Mouse (Mus musculus): ENCODE data around the gene Ninj2. TPM values are rescaled to one million over a fixed set of nuclear protein-coding genes. Genes with fewer than 3 reads are reported as not detected.

The Ninj2 gene
- polyA plus RNA-seq, 1 experiment from 2014 or later = not detected

DNA sequence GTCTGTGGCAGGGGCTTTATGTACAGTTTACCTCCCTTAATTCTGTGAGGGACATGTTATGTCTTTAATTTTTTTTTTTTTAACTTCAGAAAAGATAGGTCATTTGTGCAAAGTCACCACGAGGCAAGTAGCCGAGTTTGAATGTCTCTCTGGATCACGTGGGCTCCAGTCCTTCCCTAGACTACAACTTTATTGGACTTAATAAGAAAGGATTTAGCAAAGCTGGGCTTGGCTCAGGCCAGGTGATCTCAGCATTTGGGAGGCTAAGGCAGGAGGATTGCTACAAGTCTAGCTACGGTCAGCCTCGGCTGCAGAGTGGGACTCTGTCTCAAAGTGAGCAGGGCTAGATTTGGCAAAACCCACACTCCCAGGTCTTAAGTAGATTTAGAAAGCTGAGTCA is 16.8 kb downstream of the Ninj2 start:
- Histone ChIP-seq H3K36me3 (ENCODE audit: control insufficient read depth, insufficient read depth) (no peaks in the 10 kb centered on the region), H3K4me1 (replicated peaks; ENCODE audit: control insufficient read depth, insufficient read depth, low read length) (no peaks in the 10 kb centered on the region), H3K4me3 (ENCODE audit: low read depth, low read length) (no peak overlapping the region), H3K27me3 (replicated peaks; ENCODE audit: control insufficient read depth, insufficient read depth, low read length) (no peaks in the 10 kb centered on the region), H3K9me3 (ENCODE audit: control insufficient read depth) (no peaks in the 10 kb centered on the region), H3K27ac (ENCODE audit: low read depth, low read length) (no peak overlapping the region), H3K4me2 (replicated peaks; ENCODE audit: low read depth) (no peak overlapping the region), H3K9ac (ENCODE audit: low read depth, low read length) (no peak overlapping the region)
- WGBS = 75% methylated on average over 5 of the region's 5 CpGs
- no peak for ATAC-seq
- no peak for TF ChIP-seq CTCF (IDR thresholded peaks at IDR 0.05; ENCODE audit: low read depth)

DNA sequence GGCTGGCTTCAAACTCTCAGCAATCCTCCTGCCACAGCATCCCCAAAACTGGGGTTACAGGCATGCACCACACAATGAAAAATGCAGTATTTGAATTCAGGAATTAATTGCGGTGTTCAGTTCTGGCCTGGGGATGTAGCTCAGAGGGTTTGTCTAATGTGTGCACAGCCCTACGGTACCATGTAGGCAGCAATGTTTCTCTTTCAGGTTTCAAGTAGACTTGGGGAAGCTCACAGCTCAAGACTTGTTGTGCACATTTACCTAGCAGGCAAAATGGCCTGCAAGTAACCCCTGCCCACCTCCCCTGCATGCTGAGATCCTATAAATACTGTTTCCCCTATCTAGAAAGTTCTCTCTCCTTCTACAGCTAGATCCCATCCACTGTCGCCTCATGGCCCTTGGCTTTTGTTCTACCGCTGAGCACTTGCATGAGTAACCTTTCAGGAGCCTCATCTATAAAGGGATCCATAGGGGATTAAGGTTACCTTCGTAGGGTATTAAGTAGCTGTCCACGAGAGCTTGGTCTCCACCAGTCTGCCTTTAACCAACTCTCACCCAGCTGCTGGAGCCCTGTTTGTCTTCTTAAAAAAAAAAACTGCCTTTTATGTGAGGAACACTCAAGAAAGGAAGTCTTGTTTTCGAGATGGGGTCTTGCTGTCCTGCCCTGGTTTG is 17.7 kb downstream of the Ninj2 start:
- H3K27ac ChIP-seq (ENCODE audit: low read depth, low read length) = no peak overlapping the region
- H3K36me3 ChIP-seq (ENCODE audit: control insufficient read depth, insufficient read depth) = no peaks in the 10 kb centered on the region
- no peak for ATAC-seq
- H3K4me2 ChIP-seq (replicated peaks; ENCODE audit: low read depth) = no peak overlapping the region
- WGBS = 83% methylated on average over 7 of the region's 7 CpGs
- H3K4me1 ChIP-seq (replicated peaks; ENCODE audit: control insufficient read depth, insufficient read depth, low read length) = no peaks in the 10 kb centered on the region
- no peak overlapping the region for H3K4me3 ChIP-seq (ENCODE audit: low read depth, low read length)
- no peak overlapping the region for H3K9ac ChIP-seq (ENCODE audit: low read depth, low read length)
- no peaks in the 10 kb centered on the region for H3K27me3 ChIP-seq (replicated peaks; ENCODE audit: control insufficient read depth, insufficient read depth, low read length)
- no peak for TF ChIP-seq CTCF (IDR thresholded peaks at IDR 0.05; ENCODE audit: low read depth)
- H3K9me3 ChIP-seq (ENCODE audit: control insufficient read depth) = no peaks in the 10 kb centered on the region

GRCm38 (mm10) chr6:120111410-120111783 is 18.2 kb downstream of the Ninj2 start:
- WGBS = 88% methylated on average over 3 of the region's 3 CpGs
- Histone ChIP-seq H3K27me3 (replicated peaks; ENCODE audit: control insufficient read depth, insufficient read depth, low read length) (no peaks in the 10 kb centered on the region), H3K9me3 (ENCODE audit: control insufficient read depth) (no peaks in the 10 kb centered on the region), H3K9ac (ENCODE audit: low read depth, low read length) (no peak overlapping the region), H3K4me1 (replicated peaks; ENCODE audit: control insufficient read depth, insufficient read depth, low read length) (no peaks in the 10 kb centered on the region), H3K27ac (ENCODE audit: low read depth, low read length) (no peak overlapping the region), H3K4me3 (ENCODE audit: low read depth, low read length) (no peak overlapping the region), H3K4me2 (replicated peaks; ENCODE audit: low read depth) (no peak overlapping the region), H3K36me3 (ENCODE audit: control insufficient read depth, insufficient read depth) (no peaks in the 10 kb centered on the region)
- ATAC-seq = no peak
- TF ChIP-seq CTCF (IDR thresholded peaks at IDR 0.05; ENCODE audit: low read depth) = no peak

DNA sequence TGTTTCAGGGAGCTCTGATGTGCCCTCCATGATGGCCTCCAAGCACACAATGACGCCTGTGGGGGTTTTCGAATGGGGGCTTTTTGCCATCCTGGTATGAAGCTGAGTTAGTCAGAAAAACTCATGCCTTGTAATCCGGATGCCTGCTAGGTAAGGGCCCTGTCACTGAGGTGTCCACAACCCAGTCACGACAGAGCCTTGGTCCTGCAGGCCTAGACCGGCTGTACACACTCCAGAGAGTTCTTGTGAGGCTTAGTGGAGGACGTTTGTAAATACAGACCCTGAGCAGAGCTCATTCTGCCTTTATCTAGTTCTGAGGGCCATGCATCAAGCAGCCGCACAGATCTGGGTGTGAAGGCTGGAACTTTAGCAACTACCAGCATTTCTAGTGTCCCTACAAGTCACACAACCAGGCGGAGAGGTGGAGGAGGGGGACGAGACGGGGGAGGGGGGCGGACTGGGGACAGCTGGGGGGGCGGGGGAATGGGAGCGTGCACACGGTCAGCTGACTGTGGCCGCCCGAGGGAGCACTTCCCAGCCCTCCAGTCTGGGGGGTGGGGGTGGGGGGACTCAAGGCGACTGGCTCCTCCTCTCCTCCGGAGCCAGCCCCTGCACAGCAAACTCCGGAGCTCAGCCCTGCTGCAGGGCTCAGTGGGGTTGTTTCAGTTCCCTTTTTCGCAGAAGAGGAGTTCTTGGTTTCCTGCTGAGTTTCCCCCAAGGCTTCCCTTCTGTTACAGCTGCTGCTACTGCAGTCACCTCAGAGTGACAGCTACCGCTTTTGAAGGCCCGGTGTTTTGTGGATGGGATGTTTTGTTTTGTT is 19.0 kb downstream of the Ninj2 start:
- peak; percentile 72 for ATAC-seq
- WGBS = 12% methylated on average over 21 of the region's 22 CpGs
- TF ChIP-seq CTCF (IDR thresholded peaks at IDR 0.05; ENCODE audit: low read depth) = peak; percentile 43
- no peak overlapping the region for H3K9ac ChIP-seq (ENCODE audit: low read depth, low read length)
- H3K4me3 ChIP-seq (ENCODE audit: low read depth, low read length) = peak overlapping the region; percentile 12; the same call in 1 of the 2 replicates
- H3K4me1 ChIP-seq (replicated peaks; ENCODE audit: control insufficient read depth, insufficient read depth, low read length) = no peaks in the 10 kb centered on the region
- no peaks in the 10 kb centered on the region for H3K9me3 ChIP-seq (ENCODE audit: control insufficient read depth)
- H3K4me2 ChIP-seq (replicated peaks; ENCODE audit: low read depth) = peak overlapping the region; percentile 60
- H3K27ac ChIP-seq (ENCODE audit: low read depth, low read length) = peak overlapping the region; percentile 76
- no peaks in the 10 kb centered on the region for H3K36me3 ChIP-seq (ENCODE audit: control insufficient read depth, insufficient read depth)
- H3K27me3 ChIP-seq (replicated peaks; ENCODE audit: control insufficient read depth, insufficient read depth, low read length) = no peaks in the 10 kb centered on the region

GRCm38 (mm10) chr6:120113856-120114255 is 20.7 kb downstream of the Ninj2 start:
- Histone ChIP-seq H3K27me3 (replicated peaks; ENCODE audit: control insufficient read depth, insufficient read depth, low read length) (no peaks in the 10 kb centered on the region), H3K4me3 (ENCODE audit: low read depth, low read length) (no peak overlapping the region), H3K9ac (ENCODE audit: low read depth, low read length) (no peak overlapping the region), H3K36me3 (ENCODE audit: control insufficient read depth, insufficient read depth) (no peaks in the 10 kb centered on the region), H3K4me2 (replicated peaks; ENCODE audit: low read depth) (no peak overlapping the region), H3K27ac (ENCODE audit: low read depth, low read length) (0 out of 2 replicates have a peak overlapping the region, but pooled peaks have one; percentile 24), H3K9me3 (ENCODE audit: control insufficient read depth) (no peaks in the 10 kb centered on the region), H3K4me1 (replicated peaks; ENCODE audit: control insufficient read depth, insufficient read depth, low read length) (no peaks in the 10 kb centered on the region)
- no peak for TF ChIP-seq CTCF (IDR thresholded peaks at IDR 0.05; ENCODE audit: low read depth)
- ATAC-seq = no peak
- 94% methylated on average over 3 of the region's 3 CpGs for WGBS

DNA sequence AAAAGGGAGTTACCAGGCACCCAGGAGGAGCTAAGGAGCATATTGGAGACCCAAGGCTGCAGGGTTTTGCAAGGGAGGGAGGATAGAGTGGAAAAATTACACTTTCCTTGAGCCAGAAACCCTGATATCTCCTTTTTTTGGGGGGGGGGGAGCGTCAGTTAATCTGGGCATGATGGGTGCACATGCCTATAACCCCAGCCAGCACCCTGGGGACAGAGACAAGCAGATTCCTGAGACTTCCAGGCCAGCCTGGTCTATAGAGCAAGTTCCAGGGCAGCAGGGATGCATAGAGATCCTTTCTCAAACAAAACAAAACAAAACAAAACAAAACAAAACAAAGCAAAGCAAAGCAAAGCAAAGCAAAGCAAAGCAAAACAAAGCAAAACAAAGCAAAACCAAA is 21.1 kb downstream of the Ninj2 start:
- Histone ChIP-seq H3K27ac (ENCODE audit: low read depth, low read length) (peak overlapping the region; percentile 24; the same call in 1 of the 2 replicates), H3K36me3 (ENCODE audit: control insufficient read depth, insufficient read depth) (no peaks in the 10 kb centered on the region), H3K4me2 (replicated peaks; ENCODE audit: low read depth) (no peak overlapping the region; the same call in 1 of the 2 replicates), H3K4me1 (replicated peaks; ENCODE audit: control insufficient read depth, insufficient read depth, low read length) (no peaks in the 10 kb centered on the region), H3K27me3 (replicated peaks; ENCODE audit: control insufficient read depth, insufficient read depth, low read length) (no peaks in the 10 kb centered on the region), H3K9me3 (ENCODE audit: control insufficient read depth) (no peaks in the 10 kb centered on the region), H3K4me3 (ENCODE audit: low read depth, low read length) (no peak overlapping the region), H3K9ac (ENCODE audit: low read depth, low read length) (no peak overlapping the region)
- no peak for ATAC-seq
- WGBS = 80% methylated on average over 1 of the region's 1 CpGs
- TF ChIP-seq CTCF (IDR thresholded peaks at IDR 0.05; ENCODE audit: low read depth) = no peak

Data from intestine, postnatal 0 days (tissue).